Mouse (Mus musculus) spleen, postnatal 4 days (tissue): Measurements from ENCODE around the gene Acsl3.

Experiments used
- DNase-seq, 2 experiments: peaks; one replicate each; pipeline ENCODE4 v3.0.0; 2022; ENCODE audit warnings: low spot score in 2 of 2

Acsl3 gene

GRCm38 (mm10) chr1:78686872-78687271 is 29.2 kb downstream of the Acsl3 start:
- no peak for DNase-seq

DNA sequence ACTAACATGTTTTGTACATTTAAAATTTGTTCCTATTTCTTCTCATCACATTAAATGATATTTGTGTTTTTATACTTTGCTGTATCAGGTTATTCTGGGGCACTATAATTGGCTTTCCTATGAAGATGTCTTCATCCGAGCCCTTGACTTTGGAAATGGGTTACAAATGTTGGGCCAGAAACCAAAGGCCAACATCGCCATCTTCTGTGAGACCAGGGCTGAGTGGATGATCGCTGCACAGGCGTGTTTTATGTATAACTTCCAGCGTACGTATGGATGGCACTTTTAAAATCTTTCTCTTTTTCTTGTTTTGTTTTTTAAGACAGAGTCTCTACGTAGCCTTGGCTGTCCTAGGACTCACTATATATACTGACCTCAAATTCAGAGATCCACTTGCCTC is 30.5 kb downstream of the Acsl3 start:
- no peak for DNase-seq

GRCm38 (mm10) chr1:78694503-78695258 is 37.1 kb downstream of the Acsl3 start:
- DNase-seq, result no peak

DNA sequence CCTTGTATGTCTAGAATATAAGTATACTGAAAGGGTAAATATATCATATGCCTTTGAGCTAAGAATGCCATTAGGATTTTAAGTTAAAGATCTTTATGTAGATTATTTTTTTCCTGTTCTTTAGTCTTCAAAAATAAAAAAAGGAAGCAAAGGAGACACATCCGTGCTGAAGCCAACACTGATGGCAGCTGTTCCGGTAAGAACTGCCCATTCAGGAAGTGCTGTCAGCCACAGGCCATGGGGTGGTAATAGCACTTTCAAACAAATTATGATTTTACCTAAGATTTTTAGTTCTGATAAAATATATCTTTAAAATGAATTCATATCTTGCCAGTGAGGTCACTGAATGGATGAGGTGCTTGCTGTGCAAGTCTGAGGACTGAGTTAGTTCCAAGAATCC is 38.7 kb downstream of the Acsl3 start:
- DNase-seq, result no peak

GRCm38 (mm10) chr1:78696903-78697302 is 39.3 kb downstream of the Acsl3 start:
- no peak for DNase-seq

DNA sequence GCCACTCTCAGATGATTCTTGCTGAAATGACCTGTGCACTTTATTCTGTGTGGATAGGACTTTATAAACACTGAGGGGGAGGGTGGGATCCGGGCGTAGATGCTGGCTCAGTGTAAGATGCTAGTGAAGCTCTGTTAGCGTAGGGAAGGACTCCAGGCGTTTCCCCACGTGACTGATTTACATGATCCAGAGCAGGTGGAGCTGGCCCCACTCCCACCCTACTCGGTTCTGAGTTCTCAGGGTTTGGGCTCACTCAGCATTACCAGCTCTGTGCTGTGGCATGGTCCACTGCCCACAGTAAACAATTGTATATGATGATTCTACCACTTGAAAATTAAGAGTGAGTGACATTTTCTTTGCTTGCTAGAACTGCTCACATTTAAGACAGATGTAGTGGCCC is 40.5 kb downstream of the Acsl3 start:
- no peak for DNase-seq

DNA sequence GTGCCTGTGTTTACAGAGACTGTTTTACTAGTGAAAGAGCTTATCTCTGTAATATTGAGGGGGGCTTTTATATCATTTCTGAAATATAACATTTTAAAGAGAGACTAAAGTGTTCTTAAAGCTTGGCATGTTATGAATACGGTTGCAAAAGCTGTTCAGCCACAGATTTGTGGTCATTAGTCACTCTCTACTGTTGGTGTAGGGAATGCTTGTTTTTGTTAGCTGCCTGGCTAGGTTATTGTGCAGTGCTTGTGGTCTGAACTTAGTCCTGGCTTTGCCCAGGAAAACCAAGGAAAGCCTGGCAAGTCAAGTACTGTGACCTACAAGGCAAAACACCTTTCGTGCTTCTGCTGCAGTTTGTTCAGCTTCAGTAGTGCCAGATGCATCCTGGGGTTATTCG is 44.1 kb downstream of the Acsl3 start:
- no peak for DNase-seq

DNA sequence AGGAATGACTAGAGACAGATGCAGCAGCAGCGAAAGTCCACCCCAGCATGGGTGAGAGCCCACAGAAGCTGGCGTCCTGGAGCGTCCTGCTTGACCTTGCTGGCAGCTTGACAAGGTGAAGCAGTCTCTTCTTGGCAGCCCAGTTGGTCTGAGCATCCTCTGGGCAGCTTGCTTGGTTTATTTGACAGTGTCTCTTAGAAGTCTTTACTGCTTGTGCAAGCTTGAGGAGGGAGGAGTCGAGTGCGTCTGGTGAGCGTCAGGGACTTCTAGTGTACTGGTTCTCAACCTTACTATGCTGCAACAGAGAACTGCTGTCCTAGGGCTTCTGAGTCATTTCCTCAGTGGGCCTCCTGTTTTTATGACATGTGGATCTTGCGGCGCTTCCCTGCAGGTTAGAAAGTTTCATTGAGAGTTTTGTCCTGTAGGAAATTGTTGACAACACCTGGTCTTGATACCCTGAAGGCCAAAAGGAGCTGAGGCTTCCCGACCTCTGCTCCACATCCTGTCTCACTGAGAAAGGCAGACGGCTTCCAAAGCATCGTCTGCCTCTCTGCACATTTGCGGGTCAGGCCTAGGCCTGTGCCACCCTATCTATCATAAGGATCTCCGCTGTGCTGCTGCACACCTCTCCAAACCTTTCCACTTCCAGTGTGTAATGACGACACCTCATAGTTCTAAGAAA is 44.8 kb downstream of the Acsl3 start:
- no peak for DNase-seq

GRCm38 (mm10) chr1:78702964-78703285 is 45.3 kb downstream of the Acsl3 start:
- DNase-seq, result peak in 1 of 2 experiments; percentile 17

DNA sequence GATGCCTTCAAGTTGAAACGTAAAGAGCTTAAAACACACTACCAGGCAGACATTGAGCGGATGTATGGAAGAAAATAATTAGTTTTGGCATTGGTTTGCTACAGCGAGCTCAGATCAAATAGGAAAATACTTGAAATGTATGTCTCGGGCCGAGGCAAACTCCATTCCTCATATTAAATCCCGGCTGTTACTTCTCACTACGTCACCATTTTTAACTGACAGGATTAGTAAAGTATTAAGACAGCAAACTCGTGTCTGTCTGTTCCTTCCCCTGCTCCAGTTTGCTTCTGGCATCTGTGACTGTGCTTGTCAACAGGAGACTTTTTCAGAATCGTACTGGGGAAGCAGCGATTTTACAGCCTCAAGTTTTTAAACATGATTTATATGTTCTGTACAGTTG is 48.7 kb downstream of the Acsl3 start:
- no peak for DNase-seq

- no peak for DNase-seq
Observed at GRCm38 (mm10) chr1:78707280-78707679, 49.7 kb downstream of the Acsl3 start.

DNA sequence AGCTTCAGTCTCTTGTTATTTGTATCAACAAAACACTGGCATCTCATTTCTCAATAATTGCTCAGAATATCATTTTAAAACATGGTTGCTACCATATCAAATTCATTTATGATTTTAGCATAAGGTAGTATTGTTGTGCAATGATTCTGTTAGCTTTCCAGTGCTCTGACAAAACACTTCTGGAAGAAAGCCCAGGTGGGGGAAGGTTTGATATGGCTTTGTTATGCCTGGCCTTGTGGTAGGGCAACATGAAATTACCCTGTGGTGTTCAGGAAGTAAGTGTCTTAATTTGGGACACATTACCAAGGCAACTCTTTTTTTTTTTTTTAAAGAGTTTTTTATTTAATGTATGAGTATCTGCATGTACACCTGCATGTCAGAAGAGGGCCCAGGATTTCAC is 52.4 kb downstream of the Acsl3 start:
- DNase-seq, result no peak

DNA sequence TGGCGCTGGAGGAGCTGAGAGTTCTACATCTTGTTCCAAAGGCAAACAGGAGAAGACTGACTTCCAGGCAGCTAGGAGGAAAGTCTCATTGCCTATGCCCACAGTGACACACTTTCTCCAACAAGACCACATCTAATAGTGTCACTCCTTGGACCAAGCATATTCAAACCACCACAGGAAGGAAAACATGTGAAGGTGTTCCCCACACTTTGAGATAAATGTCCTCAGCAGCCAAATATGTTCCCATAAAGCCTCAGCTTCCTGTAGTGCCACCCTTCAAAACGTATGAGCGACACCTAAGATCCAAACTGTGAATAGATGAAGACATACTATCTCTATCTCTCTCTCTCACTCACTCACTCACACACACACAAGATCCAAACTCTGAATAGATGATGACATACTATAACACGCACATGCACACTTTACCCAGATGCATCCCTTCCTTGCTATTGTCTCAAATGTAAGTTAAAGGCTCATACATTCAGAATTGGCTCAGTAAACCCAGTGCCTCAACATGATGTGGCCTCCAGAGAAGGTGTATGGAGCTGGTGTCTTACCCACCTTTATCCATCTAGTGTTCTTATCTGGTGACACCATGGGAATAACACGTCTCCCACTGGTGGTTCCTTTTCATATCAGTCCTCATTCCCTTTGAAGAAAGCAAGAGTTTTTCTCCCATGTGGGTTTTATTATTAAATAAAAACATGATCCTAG is 53.1 kb downstream of the Acsl3 start:
- no peak for DNase-seq

DNA sequence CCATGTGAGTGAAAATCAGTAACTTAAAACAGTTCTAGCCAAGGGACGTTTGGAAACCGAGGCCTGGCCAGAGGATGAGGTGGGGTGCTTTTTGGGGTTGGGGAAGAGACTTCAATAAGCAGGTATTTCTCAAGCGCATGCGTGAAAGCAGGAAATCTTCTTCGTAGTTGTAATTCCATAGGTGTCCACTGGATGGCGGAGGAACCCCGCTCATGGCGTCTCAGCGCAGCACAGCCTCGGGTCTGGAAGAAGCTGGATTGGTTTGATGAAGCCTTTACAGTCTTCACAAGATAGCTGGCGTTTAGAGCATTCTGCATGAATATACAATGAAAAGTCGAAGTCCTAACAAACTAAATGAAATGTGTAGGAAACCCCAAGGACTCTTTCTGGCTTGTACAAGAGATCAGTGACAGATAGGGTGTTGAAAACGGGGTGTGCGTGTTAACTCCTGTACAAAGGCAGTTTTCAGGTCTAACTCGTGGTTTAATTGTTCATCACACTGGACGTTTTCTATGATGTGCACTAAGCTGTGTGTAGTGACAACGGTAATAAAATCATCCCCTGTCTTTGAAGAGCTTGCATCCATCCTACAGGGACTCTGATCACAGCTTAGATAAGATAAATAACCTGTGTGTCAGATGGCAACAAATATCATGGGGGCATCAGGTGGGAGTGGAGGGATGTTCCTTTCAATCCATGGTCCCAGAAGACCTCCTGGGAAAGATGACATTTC is 67.0 kb downstream of the Acsl3 start:
- DNase-seq, result peak; percentile 57 to 80

DNA sequence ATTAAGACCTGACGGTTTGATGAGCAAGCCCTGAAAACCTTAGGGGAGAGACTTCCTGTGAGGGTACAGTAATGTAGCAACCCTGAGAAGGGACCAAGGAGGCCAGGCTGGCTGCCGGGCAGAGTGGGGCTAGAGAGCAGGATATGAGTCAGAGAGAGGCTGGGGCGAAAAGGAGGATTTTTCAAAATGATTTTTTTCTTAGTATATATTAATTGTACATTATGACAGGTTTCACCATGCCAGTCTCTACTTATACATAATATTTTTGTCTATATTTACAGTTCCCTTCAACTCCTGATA is 67.5 kb downstream of the Acsl3 start:
- no peak for DNase-seq

DNA sequence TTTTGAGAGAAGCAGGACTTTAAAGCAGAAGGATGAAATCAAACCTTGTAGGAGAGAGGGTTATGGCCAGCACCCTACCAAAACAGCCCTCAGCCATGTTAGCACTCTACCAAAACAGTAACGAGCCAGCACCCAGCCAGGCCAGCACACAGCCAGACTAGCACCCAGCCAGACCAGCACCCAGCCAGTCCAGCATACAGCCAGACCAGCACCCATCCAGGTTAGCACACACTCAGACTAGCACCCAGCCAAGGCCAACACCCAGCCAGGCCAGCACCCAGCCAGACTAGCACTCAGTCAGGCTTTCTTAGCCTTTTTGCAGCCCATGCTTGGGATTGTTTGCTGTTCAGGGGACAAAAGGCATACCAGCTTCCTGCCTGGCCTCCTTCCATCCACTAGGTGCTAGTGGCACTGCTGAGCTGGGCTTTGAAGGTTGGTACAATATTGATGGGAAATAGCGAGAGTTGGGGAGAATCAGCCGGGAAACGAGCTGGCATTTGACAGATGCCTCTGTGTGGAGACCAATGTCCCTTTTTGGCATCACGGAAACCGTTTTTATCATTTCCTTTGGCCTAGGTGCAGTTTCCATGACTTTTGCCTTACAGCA is 68.1 kb downstream of the Acsl3 start:
- no peak for DNase-seq

DNA sequence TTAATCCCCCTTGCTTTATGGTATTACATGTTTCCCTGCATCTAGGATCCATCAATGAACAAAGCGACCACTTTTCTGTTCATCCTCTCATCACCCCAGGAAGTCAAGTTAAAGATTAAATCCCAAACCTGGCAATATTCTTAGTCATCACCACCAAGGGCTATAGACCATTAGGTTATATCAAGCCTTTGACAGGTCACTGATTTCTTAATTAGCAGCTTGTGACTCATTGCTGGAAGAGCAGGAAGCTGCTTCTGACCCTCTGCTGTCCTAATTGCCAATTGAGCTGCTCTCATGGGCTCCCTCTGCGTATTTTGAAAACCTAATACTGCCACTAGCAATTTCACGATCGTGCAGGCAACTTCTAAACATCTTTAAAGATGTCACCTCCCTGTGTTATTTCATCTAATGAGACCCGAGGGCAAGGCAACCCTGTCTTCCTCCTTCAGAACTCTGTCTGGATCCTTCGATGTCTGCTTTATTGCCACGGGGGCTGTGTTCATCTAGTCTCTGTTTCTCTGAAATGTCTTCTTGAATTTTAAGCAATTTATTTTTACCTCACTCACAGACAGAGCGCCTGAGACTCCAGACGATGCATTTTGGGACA is 72.6 kb downstream of the Acsl3 start:
- DNase-seq, result no peak

DNA sequence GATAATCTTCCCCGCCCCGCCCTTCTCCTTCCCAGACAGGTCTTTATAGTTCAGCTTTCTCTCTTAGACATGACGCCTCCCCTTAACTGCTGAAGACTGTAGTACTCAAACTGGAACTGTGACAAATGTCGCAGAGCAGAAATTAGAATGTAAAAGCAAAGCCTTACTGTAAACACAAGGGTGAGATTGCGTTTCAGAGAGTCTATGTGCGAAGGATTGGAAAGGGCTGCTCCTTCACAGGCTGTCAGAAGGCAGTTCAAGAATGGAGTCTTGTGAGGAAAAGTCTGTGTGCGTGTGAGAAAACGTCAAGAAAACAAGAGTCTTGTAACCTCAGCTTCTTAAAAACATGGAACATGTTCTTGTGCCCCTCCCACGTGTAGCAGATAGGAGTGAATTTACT is 74.7 kb downstream of the Acsl3 start:
- DNase-seq, result no peak

DNA sequence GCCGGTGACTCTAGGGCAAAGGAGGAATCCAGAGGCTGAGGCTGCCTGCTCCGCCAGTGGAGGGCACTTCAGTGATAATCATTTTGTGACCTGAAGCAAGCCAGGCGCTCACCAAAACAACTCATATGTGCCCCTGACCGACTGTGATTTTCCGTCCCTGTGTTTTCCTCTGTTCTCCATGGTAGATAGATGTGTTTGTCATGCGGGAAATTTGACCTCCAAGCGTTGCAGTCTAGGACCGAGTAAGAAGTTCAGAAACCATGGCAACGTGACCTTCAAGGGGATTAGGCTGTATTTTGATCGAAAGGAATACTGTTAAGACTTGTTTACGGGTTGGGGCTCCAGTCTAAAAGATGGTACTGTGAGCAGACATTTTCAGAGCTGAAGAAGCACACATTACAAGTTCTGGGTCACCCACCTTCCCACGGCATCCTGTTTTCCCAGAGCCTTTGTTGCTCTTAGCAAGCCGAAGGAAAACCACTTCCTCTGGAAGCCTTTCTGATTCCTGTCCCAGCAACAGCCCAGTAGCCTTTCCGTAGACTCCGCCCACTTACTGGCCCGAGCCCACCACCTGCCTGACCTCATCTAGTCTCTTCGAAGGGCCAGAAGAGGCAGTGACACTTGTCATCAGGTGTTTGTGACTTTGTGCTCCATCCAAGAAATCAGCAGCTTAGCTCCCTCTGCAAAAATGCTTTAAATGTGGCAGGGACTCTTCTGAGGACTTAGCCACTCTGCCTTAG is 76.8 kb downstream of the Acsl3 start:
- DNase-seq, result no peak

GRCm38 (mm10) chr1:78737646-78738045 is 80.0 kb downstream of the Acsl3 start:
- DNase-seq, result no peak

GRCm38 (mm10) chr1:78740676-78741075 is 83.1 kb downstream of the Acsl3 start:
- DNase-seq, result no peak
